Mouse (Mus musculus) CH12.LX (cell line): ENCODE results near the gene Tacc3. TPM values are rescaled to one million over a fixed set of nuclear protein-coding genes. Genes with fewer than 3 reads are reported as not detected.

Experiments used
- DNase-seq: peaks from one replicate; pipeline ENCODE4 v3.0.0-alpha.2; 2013; ENCODE audit errors: extremely low read depth
- H3K27ac ChIP-seq: 2 replicates; pipeline ENCODE4 v1.5.1; 2012; ENCODE audit warnings: low read depth, mild to moderate bottlenecking, control low read depth, moderate library complexity; ENCODE audit not compliant: insufficient read depth
- H3K27me3 ChIP-seq: replicated peaks from 2 replicates; pipeline ENCODE3; 2012; ENCODE audit warnings: inconsistent platforms
- H3K36me3 ChIP-seq, 2 experiments: replicated peaks in 1 of 2; 2 replicates each; pipeline versions ENCODE3 to v1.6.1; 2012; ENCODE audit warnings: inconsistent platforms in 1 of 2, low read length in 1 of 2, mild to moderate bottlenecking in 1 of 2, mixed read lengths in 1 of 2, moderate library complexity in 1 of 2; ENCODE audit not compliant: control insufficient read depth in 1 of 2, insufficient read depth in 1 of 2
- H3K4me1 ChIP-seq, 2 experiments: 2 replicates each; pipeline ENCODE4 v1.6.1; 2012; ENCODE audit warnings: inconsistent platforms in 1 of 2, moderate library complexity in 1 of 2; ENCODE audit not compliant: insufficient read depth in 2 of 2, control insufficient read depth in 1 of 2
- H3K4me2 ChIP-seq: 2 replicates; pipeline ENCODE4 v1.6.1; 2012; ENCODE audit warnings: low read depth, mild to moderate bottlenecking, control low read depth; ENCODE audit not compliant: poor library complexity, insufficient read depth, severe bottlenecking
- H3K4me3 ChIP-seq, 3 experiments: fragments of 150-350 bp in 1 of 3; sonication (generic) in 1 of 3; replicated peaks in 1 of 3; 2 replicates each; pipeline versions ENCODE3 to v1.5.1; 2011 to 2012; ENCODE audit warnings: low read depth in 2 of 3, low read length in 2 of 3, mild to moderate bottlenecking in 2 of 3, moderate library complexity in 2 of 3, control low read depth in 1 of 3, improper control_type of control experiment in 1 of 3, inconsistent platforms in 1 of 3, mixed read lengths in 1 of 3; ENCODE audit not compliant: poor library complexity in 1 of 3
- H3K79me2 ChIP-seq: replicated peaks from 2 replicates; pipeline ENCODE4 v1.6.1; 2012; ENCODE audit warnings: mild to moderate bottlenecking, moderate library complexity; ENCODE audit not compliant: control insufficient read depth, poor library complexity, insufficient read depth, severe bottlenecking; ENCODE audit errors: extremely low read depth
- H3K9ac ChIP-seq: 2 replicates; pipeline ENCODE4 v1.6.1; 2012; ENCODE audit warnings: low read depth, mild to moderate bottlenecking, control low read depth, moderate library complexity; ENCODE audit not compliant: insufficient read depth
- H3K9me3 ChIP-seq: replicated peaks from 2 replicates; pipeline ENCODE3; 2012; ENCODE audit warnings: low read length, inconsistent platforms, mixed read lengths
- CHD2 ChIP-seq: IDR thresholded peaks from 2 replicates; pipeline ENCODE4 v1.6.1; 2011; ENCODE audit warnings: low read length, improper control_type of control experiment
- CTCF ChIP-seq, 2 experiments: IDR thresholded peaks in 1 of 2; conservative IDR thresholded peaks in 1 of 2; 2 replicates each; pipeline ENCODE4 v1.5.1; 2011 to 2012; ENCODE audit warnings: low read depth in 2 of 2, low read length in 2 of 2, improper control_type of control experiment in 1 of 2, inconsistent platforms in 1 of 2, mild to moderate bottlenecking in 1 of 2, moderate library complexity in 1 of 2
- E2F4 ChIP-seq: IDR thresholded peaks from 2 replicates; pipeline ENCODE4 v1.6.1; 2011; ENCODE audit warnings: low read depth, low read length, improper control_type of control experiment; ENCODE audit not compliant: insufficient replicate concordance
- GABPA ChIP-seq: IDR thresholded peaks from 2 replicates; pipeline ENCODE4 v1.6.1; 2012; ENCODE audit warnings: low read depth, low read length, improper control_type of control experiment, inconsistent platforms; ENCODE audit not compliant: insufficient replicate concordance
- HCFC1 ChIP-seq: IDR thresholded peaks from 2 replicates; pipeline ENCODE4 v1.6.1; 2012; ENCODE audit warnings: low read depth, mild to moderate bottlenecking, inconsistent platforms, low read length, improper control_type of control experiment
- IRF4 ChIP-seq: IDR thresholded peaks from 2 replicates; pipeline ENCODE4 v1.6.1; 2014; ENCODE audit warnings: low read depth, mild to moderate bottlenecking, inconsistent platforms, low read length, improper control_type of control experiment
- JUND ChIP-seq: conservative IDR thresholded peaks from 2 replicates; pipeline ENCODE4 v1.6.1; 2011; ENCODE audit warnings: low read depth, low read length, improper control_type of control experiment
- KAT2A ChIP-seq: IDR thresholded peaks from 2 replicates; pipeline ENCODE4 v1.6.1; 2012; ENCODE audit warnings: low read length, improper control_type of control experiment, inconsistent platforms; ENCODE audit not compliant: insufficient replicate concordance
- MAFK ChIP-seq: IDR thresholded peaks from 2 replicates; pipeline ENCODE4 v1.6.1; 2011; ENCODE audit warnings: low read length, improper control_type of control experiment; ENCODE audit not compliant: insufficient replicate concordance
- MAX ChIP-seq: IDR thresholded peaks from 2 replicates; pipeline ENCODE4 v1.6.1; 2011; ENCODE audit warnings: low read length, improper control_type of control experiment
- PAX5 ChIP-seq: IDR thresholded peaks from 2 replicates; pipeline ENCODE4 v1.6.1; 2012; ENCODE audit warnings: low read length, inconsistent platforms, mixed read lengths
- POLR2AphosphoS2 ChIP-seq: IDR thresholded peaks from 2 replicates; pipeline ENCODE4 v1.6.1; 2011; ENCODE audit warnings: low read depth, low read length, improper control_type of control experiment
- RCOR1 ChIP-seq: conservative IDR thresholded peaks from 2 replicates; pipeline ENCODE4 v1.6.1; 2012; ENCODE audit warnings: low read depth, mild to moderate bottlenecking, inconsistent platforms, low read length, improper control_type of control experiment
- USF1 ChIP-seq: IDR thresholded peaks from 2 replicates; pipeline ENCODE4 v1.6.1; 2014; ENCODE audit warnings: low read depth, mild to moderate bottlenecking, inconsistent platforms, low read length, improper control_type of control experiment
- ZMIZ1 ChIP-seq: IDR thresholded peaks from 2 replicates; pipeline ENCODE4 v1.6.1; 2012; ENCODE audit warnings: low read depth, mild to moderate bottlenecking, inconsistent platforms, low read length, improper control_type of control experiment
- dilution Hi-C: fragments of 300-500 bp; cut with MboI; formaldehyde crosslinking; loops from 2 replicates; pipeline ENCODE4 v1.14.3; 2020; ENCODE audit warnings: low sequenced_read_pairs; ENCODE audit not compliant: extremely low pct_unique_long_range_greater_than_20kb, extremely low pct_ligation_motif_present
- in situ Hi-C: fragments of 300-500 bp; cut with MboI; formaldehyde crosslinking; loops from 3 replicates; pipeline ENCODE4 v1.14.3; 2019; ENCODE audit warnings: low sequenced_read_pairs, low pct_ligation_motif_present, low pct_unique_long_range_greater_than_20kb, mixed read lengths
- polyA plus RNA-seq: library from polyadenylated mRNA; unstranded; fragments of >175 nt; gene quantifications from 2 replicates; pipeline ENCODE4 v1.2.1, GENCODE M21; 2012; ENCODE audit warnings: low read depth; ENCODE audit not compliant: insufficient read length
- total RNA-seq, 2 experiments: library from RNA; depleted of rRNA; stranded (reverse); fragments of 300-350 nt in 1 of 2; fragments of >200 nt in 1 of 2; gene quantifications; 2 replicates each; pipeline ENCODE4 v1.2.3; 2012 to 2014

Gene Tacc3
- total and polyA plus RNA-seq, 3 experiments, result 89.4 to 186 (median 160) TPM

- Histone ChIP-seq H3K79me2 (no peaks in the 10 kb centered on the region), H3K9ac (no peak overlapping the region), H3K9me3 (no peaks in the 10 kb centered on the region), H3K4me2 (no peak overlapping the region), H3K4me3 (no peak overlapping the region), H3K27me3 (peaks cover 89% of the 10 kb centered on the region), H3K36me3 (no peaks in the 10 kb centered on the region), H3K27ac (no peak overlapping the region), H3K4me1 (peaks cover 0 to 3% of the 10 kb centered on the region in 2 experiments; a peak in 1 of 4 replicates)
- in situ Hi-C loops, result no loop called here
- no peak for DNase-seq
- dilution Hi-C loops, result no loop called here
- TF ChIP-seq GABPA (no peak), CHD2 (no peak), KAT2A (no peak), JUND (no peak), E2F4 (no peak)
Observed at GRCm38 (mm10) chr5:33701832-33702231, 43.9 kb downstream of the Tacc3 start.

GRCm38 (mm10) chr5:33703999-33704398 lies 46.1 kb downstream of the Tacc3 start:
- Histone ChIP-seq H3K4me2 (no peak overlapping the region), H3K36me3 (no peaks in the 10 kb centered on the region), H3K27ac (no peak overlapping the region), H3K9ac (no peak overlapping the region), H3K27me3 (peaks cover 87% of the 10 kb centered on the region), H3K79me2 (no peaks in the 10 kb centered on the region), H3K4me3 (no peak overlapping the region), H3K9me3 (no peaks in the 10 kb centered on the region), H3K4me1 (no peaks in the 10 kb centered on the region)
- in situ Hi-C loops, result no loop called here
- dilution Hi-C loops, result no loop called here
- no peak for DNase-seq
- TF ChIP-seq CTCF (conservative IDR thresholded peaks at IDR 0.05 in 1 of 2, IDR thresholded peaks at IDR 0.05 in 1 of 2; ENCODE audit: low read depth in 2 of 2, low read length in 2 of 2) (no peak), ZMIZ1 (no peak), IRF4 (no peak), RCOR1 (no peak), HCFC1 (no peak), MAX (no peak), USF1 (no peak), POLR2AphosphoS2 (no peak), PAX5 (no peak), JUND (no peak), MAFK (no peak)
